Mouse (Mus musculus) activated CD4-positive, CD25-positive, alpha-beta regulatory T cell (primary cell): ENCODE results near the gene Hsph1. TPM values are rescaled to one million over a fixed set of nuclear protein-coding genes. Genes with fewer than 3 reads are reported as not detected.

Experiments used
- polyA plus RNA-seq, 2 experiments: library from polyadenylated mRNA; unstranded; fragments of 100-300 nt; shearing (Covaris generic); gene quantifications; one replicate each; pipeline ENCODE4 v1.2.1; 2017

Hsph1 gene
- polyA plus RNA-seq: 10 to 100 TPM; 27.1 to 47.1 TPM

GRCm38 (mm10) chr5:149636075-149636920, at the start of gene Hsph1:
Hsph1 (minus strand) TSS chr5:149636376.

GRCm38 (mm10) chr5:149678100-149678989, 42.2 kb upstream of the Hsph1 start, which contains the start of gene B3glct:
B3glct (plus strand) TSS chr5:149678230.

Other genes starting within 250 kb of the Hsph1 start
- 1 to 10 TPM; 1.5 to 1.8 TPM for gene Medag, start 224.6 kb downstream of the Hsph1 start, polyA plus RNA-seq
- under 1 TPM; 0.14 to 0.26 TPM for gene Tex26, start 196.7 kb downstream of the Hsph1 start, polyA plus RNA-seq
- gene Wdr95, start 107.7 kb downstream of the Hsph1 start, polyA plus RNA-seq: under 1 TPM; 0.21 to 0.34 TPM
- 1 to 10 TPM; 3.8 to 5.3 TPM for gene B3glct, start 41.9 kb upstream of the Hsph1 start, polyA plus RNA-seq